Mouse (Mus musculus): ENCODE measurements at regions not wholly inside any gene's neighbourhood (a gene's known extent, or its start where the extent isn't known, plus 50 kb on each side); places are given as distances from the start of the nearest gene placed in this dataset.
"Not testable (repeated sequence)": the region's sequence is repeated elsewhere in the genome, so short reads cannot be mapped to it uniquely, and the experiment has no call there.

- not testable (repeated sequence) for H3K36me3 ChIP-seq (replicated peaks); H3K9me3 ChIP-seq; H3K27me3 ChIP-seq (ENCODE audit: poor library complexity, severe bottlenecking); H3K4me1 ChIP-seq
- DNase-seq (ENCODE audit: extremely low spot score, low spot score): peak; percentile 16
- H3K4me3 ChIP-seq: peak overlapping the region; percentile 49
- WGBS: 2% methylated on average over 30 of the region's 53 CpGs
- peak overlapping the region; percentile 69 for H3K27ac ChIP-seq
Observed at GRCm38 (mm10) chr12:19387706-19388105, 566.6 kb upstream of the Gm21863 start.

All from forebrain, embryonic 10.5 days (tissue).